Mouse (Mus musculus) liver, adult 2 months (tissue): Measurements from ENCODE around the gene Psme3.

Source experiments
- CTCF ChIP-seq: fragments of 200-500 bp; IDR thresholded peaks from 2 replicates; pipeline ENCODE4 v1.5.1; 2011; ENCODE audit warnings: low read depth, low read length, control low read depth
- POLR2A ChIP-seq: fragments of 200-500 bp; IDR thresholded peaks from 2 replicates; pipeline ENCODE4 v1.6.1; 2011; ENCODE audit warnings: low read length, control low read depth; ENCODE audit not compliant: insufficient read depth; ENCODE audit errors: extremely low read depth

DNA sequence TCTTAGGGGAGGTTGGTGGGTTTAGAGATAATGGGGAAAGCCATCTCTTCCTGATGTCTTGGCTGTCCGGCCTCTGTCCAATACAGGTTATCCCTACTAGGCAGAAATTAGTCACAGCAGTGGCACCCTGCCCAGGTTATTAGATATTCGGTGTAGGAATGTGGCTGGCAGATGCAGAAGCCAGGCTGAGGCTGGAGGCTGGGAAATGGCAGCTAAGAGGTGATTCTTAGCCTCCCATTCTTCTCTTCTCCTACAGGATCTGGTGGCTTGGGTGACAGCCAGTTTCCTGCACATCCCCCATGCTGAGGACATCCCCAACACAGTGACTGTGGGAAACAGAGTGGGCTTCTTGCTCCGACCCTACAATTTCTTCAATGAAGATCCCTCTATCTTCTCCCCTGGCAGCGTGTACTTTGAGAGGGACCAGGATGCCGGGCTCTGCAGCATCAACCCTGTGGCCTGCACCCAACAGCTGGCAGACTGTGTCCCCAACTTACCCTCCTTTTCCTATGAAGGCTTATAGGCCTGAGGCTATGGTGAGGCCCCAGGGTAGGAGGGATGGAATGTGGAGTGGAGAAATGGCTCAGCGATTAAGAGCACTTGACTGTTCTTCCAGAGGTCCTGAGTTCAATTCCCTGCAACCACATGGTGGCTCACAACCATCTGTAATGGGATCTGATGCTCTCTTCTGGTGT lies 13.1 kb downstream of the Psme3 start:
- no peak for TF ChIP-seq CTCF
- no peak for TF ChIP-seq POLR2A
